Mouse (Mus musculus) neural tube, embryonic 11.5 days (tissue): ENCODE measurements at regions not wholly inside any gene's neighbourhood (a gene's known extent, or its start where the extent isn't known, plus 50 kb on each side); places are given as distances from the start of the nearest gene placed in this dataset.

Source experiments
- ATAC-seq: fragments of 200-750 bp; cut with Nextera tagmentation; 2 replicates; pipeline ENCODE4 v1.8.0; 2017; ENCODE audit warnings: moderate number of reproducible peaks, mild to moderate bottlenecking, moderate TSS enrichment, moderate library complexity; ENCODE audit not compliant: insufficient read depth, low FRiP score, low TSS enrichment
- DNase-seq: peaks from one replicate; pipeline ENCODE4 v3.0.0-alpha.2; 2015; ENCODE audit warnings: low spot score
- H3K27ac ChIP-seq: fragments of 300-500 bp; sonication (generic); 2 replicates; pipeline ENCODE4 v1.5.1; 2014; ENCODE audit warnings: low read depth, mild to moderate bottlenecking, low read length
- H3K27me3 ChIP-seq: fragments of 300-500 bp; sonication (generic); 2 replicates; pipeline ENCODE4 v1.6.1; 2014; ENCODE audit warnings: mild to moderate bottlenecking, low read length, mixed read lengths; ENCODE audit not compliant: control insufficient read depth, insufficient read depth
- H3K36me3 ChIP-seq: fragments of 300-500 bp; sonication (generic); 2 replicates; pipeline ENCODE4 v1.6.1; 2014; ENCODE audit warnings: mild to moderate bottlenecking, low read length, moderate library complexity, mixed read lengths; ENCODE audit not compliant: control insufficient read depth, insufficient read depth
- H3K4me1 ChIP-seq: fragments of 300-500 bp; sonication (generic); 2 replicates; pipeline ENCODE4 v1.6.1; 2014; ENCODE audit warnings: low read length, mixed read lengths; ENCODE audit not compliant: control insufficient read depth, insufficient read depth
- H3K4me2 ChIP-seq: fragments of 300-500 bp; sonication (generic); 2 replicates; pipeline ENCODE4 v1.6.1; 2014; ENCODE audit warnings: low read depth, mild to moderate bottlenecking, moderate library complexity
- H3K4me3 ChIP-seq: fragments of 300-500 bp; sonication (generic); 2 replicates; pipeline ENCODE4 v1.5.1; 2014; ENCODE audit warnings: low read depth, low read length
- H3K9ac ChIP-seq: fragments of 300-500 bp; sonication (generic); 2 replicates; pipeline ENCODE4 v1.6.1; 2014; ENCODE audit warnings: mild to moderate bottlenecking, low read length
- H3K9me3 ChIP-seq: fragments of 300-500 bp; sonication (generic); 2 replicates; pipeline ENCODE4 v1.6.1; 2016; ENCODE audit warnings: low read length; ENCODE audit not compliant: control insufficient read depth
- WGBS: fragments of 180-500 bp; shearing (Covaris S2); extraction: QIAGEN DNeasy Blood & Tissue Kit; methylation state at CpG from one replicate; pipeline ENCODE4 v1.1.7; 2014; 5-methylcytosine and 5-hydroxymethylcytosine counted together

GRCm38 (mm10) chr2:101364256-101364655 is 260.3 kb upstream of the Rag2 start:
- no peaks in the 10 kb centered on the region for H3K9me3 ChIP-seq
- 30% methylated on average over 3 of the region's 3 CpGs for WGBS
- no peak overlapping the region for H3K4me3 ChIP-seq
- no peaks in the 10 kb centered on the region for H3K27me3 ChIP-seq
- DNase-seq (peak; percentile 12), ATAC-seq (no peak)
- H3K4me1 ChIP-seq = no peaks in the 10 kb centered on the region
- H3K9ac ChIP-seq = no peak overlapping the region
- H3K36me3 ChIP-seq = no peaks in the 10 kb centered on the region
- H3K27ac ChIP-seq = no peak overlapping the region
- no peak overlapping the region for H3K4me2 ChIP-seq

GRCm38 (mm10) chr2:101368278-101368677 is 256.2 kb upstream of the Rag2 start:
- no peaks in the 10 kb centered on the region for H3K9me3 ChIP-seq
- H3K4me3 ChIP-seq = no peak overlapping the region
- ATAC-seq (no peak), DNase-seq (no peak)
- H3K4me2 ChIP-seq = no peak overlapping the region
- H3K27ac ChIP-seq = no peak overlapping the region
- no peak overlapping the region for H3K9ac ChIP-seq
- H3K27me3 ChIP-seq = no peaks in the 10 kb centered on the region
- no peaks in the 10 kb centered on the region for H3K4me1 ChIP-seq
- 88% methylated on average over 4 of the region's 4 CpGs for WGBS
- H3K36me3 ChIP-seq = no peaks in the 10 kb centered on the region

GRCm38 (mm10) chr2:101370991-101371736 is 253.4 kb upstream of the Rag2 start:
- Histone ChIP-seq H3K36me3 (no peaks in the 10 kb centered on the region), H3K9ac (no peak overlapping the region), H3K4me1 (no peaks in the 10 kb centered on the region), H3K9me3 (no peaks in the 10 kb centered on the region), H3K4me2 (no peak overlapping the region), H3K27ac (no peak overlapping the region), H3K27me3 (no peaks in the 10 kb centered on the region), H3K4me3 (no peak overlapping the region)
- ATAC-seq (no peak), DNase-seq (no peak)
- WGBS = 92% methylated on average over 6 of the region's 6 CpGs

- Histone ChIP-seq H3K27ac (no peak overlapping the region), H3K36me3 (no peaks in the 10 kb centered on the region), H3K4me3 (no peak overlapping the region), H3K9me3 (no peaks in the 10 kb centered on the region), H3K4me2 (no peak overlapping the region), H3K27me3 (no peaks in the 10 kb centered on the region), H3K9ac (no peak overlapping the region), H3K4me1 (no peaks in the 10 kb centered on the region)
- 89% methylated on average over 7 of the region's 7 CpGs for WGBS
- ATAC-seq = no peak
- no peak for DNase-seq
These were observed 252.6 kb upstream of the Rag2 start for GRCm38 (mm10) chr2:101371834-101372493.

GRCm38 (mm10) chr2:101380595-101380994 is 243.9 kb upstream of the Rag2 start:
- DNase-seq = no peak
- no peaks in the 10 kb centered on the region for H3K27me3 ChIP-seq
- no peaks in the 10 kb centered on the region for H3K4me1 ChIP-seq
- H3K36me3 ChIP-seq = no peaks in the 10 kb centered on the region
- no peak for ATAC-seq
- 83% methylated on average over 6 of the region's 6 CpGs for WGBS
- no peak overlapping the region for H3K4me2 ChIP-seq
- no peak overlapping the region for H3K4me3 ChIP-seq
- no peak overlapping the region for H3K9ac ChIP-seq
- no peaks in the 10 kb centered on the region for H3K9me3 ChIP-seq
- H3K27ac ChIP-seq = no peak overlapping the region

GRCm38 (mm10) chr2:101415002-101415401 is 209.5 kb upstream of the Rag2 start:
- Histone ChIP-seq H3K4me2 (no peak overlapping the region), H3K9me3 (no peaks in the 10 kb centered on the region), H3K4me1 (no peaks in the 10 kb centered on the region), H3K27me3 (no peaks in the 10 kb centered on the region), H3K4me3 (no peak overlapping the region), H3K36me3 (no peaks in the 10 kb centered on the region), H3K9ac (no peak overlapping the region), H3K27ac (no peak overlapping the region)
- DNase-seq = no peak
- 87% methylated on average over 1 of the region's 1 CpGs for WGBS
- ATAC-seq = no peak

GRCm38 (mm10) chr2:101416702-101417101 is 207.8 kb upstream of the Rag2 start:
- 72% methylated on average over 3 of the region's 3 CpGs for WGBS

GRCm38 (mm10) chr2:101433141-101433895 is 191.2 kb upstream of the Rag2 start:
- no peak overlapping the region for H3K27ac ChIP-seq
- 75% methylated on average over 8 of the region's 8 CpGs for WGBS
- no peak overlapping the region for H3K4me3 ChIP-seq
- no peak overlapping the region for H3K4me2 ChIP-seq
- no peaks in the 10 kb centered on the region for H3K9me3 ChIP-seq
- H3K36me3 ChIP-seq = no peaks in the 10 kb centered on the region
- H3K4me1 ChIP-seq = no peaks in the 10 kb centered on the region
- DNase-seq (no peak), ATAC-seq (no peak)
- no peaks in the 10 kb centered on the region for H3K27me3 ChIP-seq
- H3K9ac ChIP-seq = no peak overlapping the region

More at GRCm38 (mm10) chr2:101416702-101417101, 207.8 kb upstream of the Rag2 start:
- H3K9me3 ChIP-seq = no peaks in the 10 kb centered on the region
- no peak overlapping the region for H3K4me3 ChIP-seq
- no peaks in the 10 kb centered on the region for H3K36me3 ChIP-seq
- ATAC-seq (no peak), DNase-seq (no peak)
- H3K4me1 ChIP-seq = no peaks in the 10 kb centered on the region
- no peak overlapping the region for H3K27ac ChIP-seq
- no peak overlapping the region for H3K9ac ChIP-seq
- H3K27me3 ChIP-seq = no peaks in the 10 kb centered on the region
- H3K4me2 ChIP-seq = no peak overlapping the region
